Mouse (Mus musculus) liver, embryonic 14.5 days (tissue): ENCODE data around the gene Nup155.

Experiments
- CTCF ChIP-seq: IDR thresholded peaks from 2 replicates; pipeline ENCODE4 v1.5.1; 2016; ENCODE audit warnings: antibody characterized with exemption, low read depth, control low read depth
- EP300 ChIP-seq: IDR thresholded peaks from 2 replicates; pipeline ENCODE4 v1.6.1; 2016; ENCODE audit warnings: antibody characterized with exemption, low read depth

- TF ChIP-seq EP300 (no peak), CTCF (no peak)
Observed at GRCm38 (mm10) chr15:8088715-8089114, 20.4 kb upstream of the Nup155 start.
